Mouse (Mus musculus) spleen, adult 12 weeks (tissue): ENCODE data around the gene Hcrtr2.

Experiments used
- DNase-seq: peaks from one replicate; pipeline ENCODE4 v3.0.0; 2022; ENCODE audit warnings: low spot score

Hcrtr2 gene

DNA sequence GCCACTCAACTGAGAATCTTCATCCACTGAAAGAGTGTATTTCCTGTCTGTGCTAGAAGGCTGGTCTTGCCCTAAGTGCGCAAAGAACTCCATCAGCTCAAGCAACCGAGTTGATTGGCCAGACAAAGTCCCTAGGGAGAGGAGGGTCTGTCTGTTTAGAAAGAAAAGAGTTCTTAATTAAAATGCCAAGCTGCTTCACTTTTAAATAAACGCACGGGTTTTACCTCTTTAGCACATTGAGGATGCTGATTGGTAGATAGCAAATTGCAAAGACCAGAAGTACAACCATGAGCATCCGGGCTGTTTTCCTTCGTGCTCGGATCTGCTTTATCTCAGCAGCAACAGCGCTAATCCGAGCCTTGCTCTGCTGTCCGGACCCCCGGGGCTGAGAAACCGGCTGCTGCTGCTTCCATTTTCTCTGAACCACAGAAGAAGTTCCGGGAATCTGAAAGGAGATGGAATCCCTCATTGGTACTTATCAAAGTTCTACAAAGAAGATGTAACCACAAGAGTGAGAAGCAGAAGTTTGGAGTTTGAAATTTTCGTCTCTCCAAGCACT lies 87.6 kb downstream of the Hcrtr2 start:
- DNase-seq, result peak; percentile 1

GRCm38 (mm10) chr9:76234899-76235298 lies 88.8 kb downstream of the Hcrtr2 start:
- DNase-seq, result no peak

DNA sequence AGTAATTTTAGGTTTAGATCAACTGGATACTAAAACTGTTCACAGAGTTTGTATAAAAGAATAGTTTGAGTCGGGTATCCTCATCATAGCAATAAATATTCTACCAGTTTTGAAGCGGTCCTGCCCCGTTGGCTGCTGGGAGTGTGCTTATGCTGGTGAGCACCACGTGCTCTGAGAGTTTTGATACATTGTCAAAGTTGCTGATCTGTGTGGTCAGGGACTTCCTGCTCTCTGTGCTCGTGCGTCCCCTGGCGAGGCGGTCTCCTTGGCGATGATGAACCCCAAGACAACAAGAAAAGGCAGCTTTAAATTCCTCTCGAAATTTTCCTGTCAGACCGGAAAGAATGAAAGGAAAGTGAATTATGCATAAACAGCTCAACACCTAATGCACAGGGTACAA lies 93.3 kb downstream of the Hcrtr2 start:
- no peak for DNase-seq

DNA sequence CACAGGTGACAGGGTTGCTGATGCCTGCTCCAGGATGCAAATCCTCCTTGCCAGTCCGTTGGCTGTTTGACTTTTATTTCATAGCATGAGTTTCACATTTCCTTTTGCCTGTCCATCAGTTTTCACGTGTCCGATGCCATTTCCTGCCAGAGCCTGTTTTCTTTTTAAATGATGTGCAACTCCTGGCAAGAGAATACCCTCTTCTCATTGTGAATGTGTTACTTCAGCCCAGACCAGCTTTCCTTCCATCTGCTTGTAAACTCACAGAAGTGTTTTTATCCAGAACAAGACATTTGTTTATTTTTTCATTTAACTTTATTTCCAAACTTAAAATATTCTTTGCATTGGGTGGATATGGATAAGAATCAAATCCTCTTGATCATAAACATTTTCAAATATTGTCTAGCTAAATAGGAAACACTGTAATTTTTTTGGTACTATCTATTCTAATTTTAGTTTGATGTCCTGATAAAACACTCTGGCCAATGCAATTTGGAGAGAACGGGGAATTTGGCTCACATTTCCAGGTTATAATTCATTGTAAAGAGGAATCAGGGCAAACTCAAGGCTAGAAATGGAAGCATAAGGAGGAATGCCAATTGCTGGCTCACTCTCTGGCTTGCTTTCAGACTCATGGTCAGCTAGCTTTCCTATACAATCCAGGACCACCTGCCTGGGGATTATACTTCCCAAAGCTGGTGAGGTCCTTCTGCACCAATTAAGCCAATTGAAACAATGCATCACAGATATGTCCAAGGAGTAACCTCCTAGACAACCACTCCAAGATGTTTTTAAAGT lies 106.3 kb downstream of the Hcrtr2 start:
- no peak for DNase-seq

DNA sequence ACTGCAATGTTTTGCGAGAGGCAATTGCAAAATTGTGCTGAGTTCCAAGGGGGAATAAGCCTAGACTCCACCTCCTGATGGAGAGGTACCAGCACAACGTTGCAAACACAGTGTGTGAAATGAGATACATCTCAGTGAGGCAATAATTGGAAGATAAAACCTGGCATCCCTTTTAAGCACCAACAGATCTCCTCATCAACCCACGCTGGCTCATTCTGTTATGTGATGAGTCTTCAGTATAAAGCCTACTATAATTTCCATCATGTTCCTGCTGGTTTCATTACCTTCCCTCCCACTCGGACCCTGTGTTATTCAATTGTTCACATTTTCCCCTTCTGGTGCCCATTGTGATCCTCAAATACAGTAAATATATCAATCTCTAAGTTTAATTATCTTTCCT lies 109.0 kb downstream of the Hcrtr2 start:
- no peak for DNase-seq

DNA sequence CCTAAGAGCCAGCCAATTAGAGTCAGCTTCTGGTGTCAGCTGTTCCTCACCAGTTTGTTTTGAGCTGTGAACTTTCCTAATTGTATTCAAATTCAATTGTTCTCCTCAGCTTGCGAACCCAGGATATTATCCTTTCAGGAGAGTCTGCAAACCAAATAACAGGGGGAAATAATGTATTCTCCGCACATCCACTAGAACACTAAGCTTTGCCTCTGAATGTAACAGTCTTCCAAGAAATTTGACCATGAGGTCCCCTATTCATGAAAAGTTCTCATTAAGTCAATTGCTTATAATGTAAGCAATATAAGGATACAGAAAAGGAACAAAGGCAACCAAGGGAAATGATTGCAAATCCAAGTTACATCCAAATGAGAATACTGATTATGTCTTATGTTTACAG lies 110.1 kb downstream of the Hcrtr2 start, which contains the start of gene Gfral:
Gene Gfral, minus strand, starts transcription at position 101 of the 400 bp plus-strand sequence.
- no peak for DNase-seq

- no peak for DNase-seq
Measured at GRCm38 (mm10) chr9:76196917-76197316, 126.7 kb downstream of the Hcrtr2 start.

DNA sequence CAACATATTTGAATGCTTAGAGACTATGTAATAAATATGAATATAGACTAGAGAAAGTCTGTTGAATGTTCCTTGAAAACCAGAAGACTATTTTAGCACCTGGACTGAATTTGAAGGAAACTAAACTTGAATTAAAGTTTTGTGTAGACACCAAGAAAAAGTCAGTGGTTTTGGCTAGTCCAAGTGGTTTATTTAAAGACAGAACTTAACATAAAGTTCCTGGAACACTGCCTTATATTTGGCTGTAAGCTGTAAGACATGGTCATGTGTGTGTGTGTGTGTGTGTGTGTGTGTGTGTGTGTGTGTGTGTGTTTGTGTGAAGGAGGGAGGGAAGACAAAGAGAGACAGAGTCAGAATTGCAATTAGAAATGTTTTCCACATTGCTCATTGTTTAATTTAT lies 144.4 kb downstream of the Hcrtr2 start:
- no peak for DNase-seq
